Mouse (Mus musculus): ENCODE measurements around the gene Olfr844.

The Olfr844 gene

GRCm38 (mm10) chr9:19316047-19316446 lies at the start of gene Olfr844:
Gene Olfr844 (plus strand): TSS chr9:19316347.
- DNase-seq (ENCODE audit: extremely low read depth, low read depth, low spot score) = no peak

GRCm38 (mm10) chr9:19336157-19336556 lies 20.0 kb downstream of the Olfr844 start, which contains the start of gene Olfr845:
Gene Olfr845 (plus strand): TSS chr9:19336457.
- DNase-seq (ENCODE audit: extremely low read depth, low read depth, low spot score) = no peak

DNA sequence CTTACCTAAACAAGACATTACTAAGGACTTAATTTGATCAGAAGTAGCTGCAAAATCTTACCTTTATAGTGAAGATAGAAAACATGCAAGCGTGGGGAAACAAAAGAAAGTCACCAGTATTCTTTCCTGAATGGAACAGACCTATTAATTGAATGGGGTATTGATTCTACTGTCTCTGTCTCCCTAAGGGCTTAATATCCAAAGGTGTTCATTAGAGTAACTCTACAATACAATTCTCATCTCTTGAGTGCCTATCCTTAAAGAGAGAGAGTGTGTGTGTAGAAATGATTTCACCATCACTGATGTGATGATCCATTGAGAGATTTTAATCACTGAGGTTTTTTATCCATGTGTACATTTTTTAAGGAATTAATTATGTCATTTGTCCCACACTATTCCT lies 47.8 kb downstream of the Olfr844 start, which contains the start of gene Olfr846:
Olfr846 (minus strand) TSS at position 101 of the 400 bp plus-strand sequence.
- no peak for DNase-seq (ENCODE audit: extremely low read depth, low read depth, low spot score)
